ENCODE assay signal across 8 mouse cellular contexts in the genomic region with DNA sequence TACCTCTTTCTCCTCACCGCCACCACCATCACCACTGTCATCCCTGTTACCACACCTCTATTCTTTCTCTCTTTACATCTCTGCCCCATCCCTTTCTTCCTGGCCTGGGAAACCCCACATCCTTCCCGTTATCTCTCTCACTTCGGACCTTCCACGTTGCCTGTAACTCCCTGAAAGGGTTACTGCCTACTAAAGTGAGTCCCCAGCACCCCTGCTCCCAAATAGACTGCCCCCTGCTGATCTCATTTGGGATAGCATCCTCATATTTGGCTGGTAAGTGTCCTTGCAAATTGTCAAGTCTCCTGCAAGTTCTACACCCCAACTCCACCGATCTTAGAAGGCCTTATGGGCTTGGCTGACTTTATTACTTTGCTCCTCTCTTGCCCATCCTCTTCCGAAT. TPM values are rescaled to one million over a fixed set of nuclear protein-coding genes. Genes with fewer than 3 reads are reported as not detected.
A peak's percentile ranks its signal among the peaks of the same experiment; 100 is the strongest.
DNase-seq lines count a peak whose midpoint lies in the region; ATAC-seq lines count a peak whose summit lies in the region.

No protein-coding gene starts in this region.

- ATAC-seq in megakaryocyte-erythroid progenitor cell, adult 5-6 weeks (replicated peaks; ENCODE audit: low FRiP score, low TSS enrichment, poor library complexity, severe bottlenecking): no peak

- intact Hi-C loops in heart, postnatal 10 days (cut with DNase I): loop anchor here (2.0 kb wide), 1 partner anchor 18 kb away; no protein-coding TSS in a partner anchor
- intact Hi-C loops in heart, postnatal 36 days (cut with DNase I): loop anchor here (2.0 kb wide), 1 partner anchor 18 kb away; no protein-coding TSS in a partner anchor

- DNase-seq in heart, postnatal 10 days: peak; percentile 34 to 67
- no peak for DNase-seq in heart, postnatal 36 days
- DNase-seq in right cerebral cortex, postnatal 4 days: peak; percentile 58
- DNase-seq in right cerebral cortex, postnatal 36 days (ENCODE audit: low spot score in 2 of 2): no peak
- peak; percentile 45 to 55 for DNase-seq in adrenal gland, postnatal 36 days
- peak; percentile 56 for DNase-seq in lung, postnatal 14 days
- no peak for DNase-seq in right cerebral cortex, postnatal 25 days

RNA-seq across cellular contexts. Expression of gene Gpr4, which starts 15.7 kb away (rescaled TPM):
- 10 to 100 TPM; 11.4 to 11.8 TPM for total RNA-seq in heart, postnatal 10 days (2021)
- total RNA-seq in heart, postnatal 36 days (2021): 10 to 100 TPM in 1 of 2 experiments, 1 to 10 TPM in 1; 7.9 to 10.6 TPM
- 10 to 100 TPM in 1 of 2 experiments, 1 to 10 TPM in 1; 5.9 to 12.9 TPM for total RNA-seq in adrenal gland, postnatal 36 days (2021)
- 0.64 TPM in 1 of 2 replicates, not detected in the other for total RNA-seq in megakaryocyte-erythroid progenitor cell, adult 5-6 weeks (2014; fragmentation: Nextera tagmentation)
- not detected in 2 replicates for total RNA-seq in megakaryocyte-erythroid progenitor cell, adult 5-6 weeks (2017)

RNA-seq across cellular contexts. Expression of gene Eml2, which starts 20.5 kb away (rescaled TPM):
- 10 to 100 TPM; 47.8 to 56.5 TPM for total RNA-seq in heart, postnatal 10 days (2021)
- 10 to 100 TPM; 34.3 to 44.4 TPM for total RNA-seq in heart, postnatal 36 days (2021)
- total RNA-seq in adrenal gland, postnatal 36 days (2021): 10 to 100 TPM; 45.2 to 65.2 TPM
- 4.8 and 11.4 TPM in 2 replicates for total RNA-seq in megakaryocyte-erythroid progenitor cell, adult 5-6 weeks (2014; fragmentation: Nextera tagmentation)
- 4.8 and 6.6 TPM in 2 replicates for total RNA-seq in megakaryocyte-erythroid progenitor cell, adult 5-6 weeks (2017)

RNA-seq across cellular contexts. Expression of gene Gipr, which starts 30.7 kb away (rescaled TPM):
- total RNA-seq in heart, postnatal 10 days (2021): under 1 TPM; 0.50 to 0.69 TPM
- total RNA-seq in heart, postnatal 36 days (2021): under 1 TPM in 1 of 2 experiments, not detected in 1; 0.14 TPM
- under 1 TPM; 0.40 to 0.56 TPM for total RNA-seq in adrenal gland, postnatal 36 days (2021)
- not detected in 2 replicates for total RNA-seq in megakaryocyte-erythroid progenitor cell, adult 5-6 weeks (2014; fragmentation: Nextera tagmentation)
- total RNA-seq in megakaryocyte-erythroid progenitor cell, adult 5-6 weeks (2017): 0.95 TPM in 1 of 2 replicates, not detected in the other

RNA-seq across cellular contexts. Expression of gene Opa3, which starts 31.5 kb away (rescaled TPM):
- total RNA-seq in heart, postnatal 10 days (2021): 10 to 100 TPM; 53.4 to 57.7 TPM
- 10 to 100 TPM; 53.9 to 62.9 TPM for total RNA-seq in heart, postnatal 36 days (2021)
- total RNA-seq in adrenal gland, postnatal 36 days (2021): 10 to 100 TPM; 31.7 to 37.4 TPM
- 22.3 and 22.6 TPM in 2 replicates for total RNA-seq in megakaryocyte-erythroid progenitor cell, adult 5-6 weeks (2014; fragmentation: Nextera tagmentation)
- 17.1 and 21.2 TPM in 2 replicates for total RNA-seq in megakaryocyte-erythroid progenitor cell, adult 5-6 weeks (2017)

RNA-seq across cellular contexts. Expression of gene Snrpd2, which starts 47.2 kb away (rescaled TPM):
- total RNA-seq in heart, postnatal 10 days (2021): 10 to 100 TPM; 77.1 to 81.0 TPM
- total RNA-seq in heart, postnatal 36 days (2021): 10 to 100 TPM; 66.8 to 67.0 TPM
- 100 to 1,000 TPM in 1 of 2 experiments, 10 to 100 TPM in 1; 96.5 to 105 TPM for total RNA-seq in adrenal gland, postnatal 36 days (2021)
- 146 and 165 TPM in 2 replicates for total RNA-seq in megakaryocyte-erythroid progenitor cell, adult 5-6 weeks (2014; fragmentation: Nextera tagmentation)
- 80.7 and 93.4 TPM in 2 replicates for total RNA-seq in megakaryocyte-erythroid progenitor cell, adult 5-6 weeks (2017)

Comparison
In these comparisons a context has a peak if more than half of its experiments do, and no peak if none do; other contexts are left out.
1. DNase-seq: peak in heart, postnatal 10 days (2 of 2), right cerebral cortex, postnatal 4 days (single experiment), adrenal gland, postnatal 36 days (2 of 2) and lung, postnatal 14 days (single experiment); none in heart, postnatal 36 days (0 of 2), right cerebral cortex, postnatal 36 days (0 of 2) and right cerebral cortex, postnatal 25 days (single experiment).
2. RNA of gene Gpr4, which starts 15.7 kb away (total RNA-seq): 5.9 to 12.9 TPM in adrenal gland, postnatal 36 days, 11.4 to 11.8 TPM in heart, postnatal 10 days and 7.9 to 10.6 TPM in heart, postnatal 36 days; 0.64 TPM in megakaryocyte-erythroid progenitor cell, adult 5-6 weeks; every median in the first group is over 4 times any median in the second.